Mouse (Mus musculus): Measurements from ENCODE around the gene Tubgcp5. TPM values are rescaled to one million over a fixed set of nuclear protein-coding genes. Genes with fewer than 3 reads are reported as not detected.

Tubgcp5 gene
- total and polyA plus RNA-seq, 3 experiments = 13.7 to 14.9 TPM; not detected in 1

- Histone ChIP-seq H3K36me3 (ENCODE audit: control insufficient read depth in 1 of 2, insufficient read depth in 2 of 2, low read length in 2 of 2) (no peaks in the 10 kb centered on the region; a peak in 1 of 4 replicates), H3K9me3 (replicated peaks; ENCODE audit: insufficient read depth, low read length) (no peaks in the 10 kb centered on the region), H3K9ac (ENCODE audit: control insufficient read depth, low read depth, low read length, poor library complexity, severe bottlenecking) (no peak overlapping the region), H3K27ac (ENCODE audit: control insufficient read depth, low read depth, low read length) (no peak overlapping the region), H3K4me3 (ENCODE audit: control insufficient read depth in 1 of 2, insufficient read depth in 1 of 2, low read depth in 2 of 2, low read length in 2 of 2) (no peak overlapping the region), H3K27me3 (ENCODE audit: control insufficient read depth in 1 of 2, insufficient read depth in 2 of 2, low read length in 2 of 2) (no peaks in the 10 kb centered on the region), H3K4me1 (ENCODE audit: control insufficient read depth in 1 of 2, insufficient read depth in 2 of 2, low read length in 2 of 2) (no peaks in the 10 kb centered on the region), H3K79me2 (ENCODE audit: control insufficient read depth, insufficient read depth, low read length, poor library complexity) (0 out of 2 replicates have a peak, but pooled peaks cover 2% of the 10 kb centered on the region)
- no peak for DNase-seq (ENCODE audit: low read depth, low spot score)
- TF ChIP-seq POLR2AphosphoS5 (IDR thresholded peaks at IDR 0.05; ENCODE audit: borderline replicate concordance, low read depth, low read length) = no peak
Measured at GRCm38 (mm10) chr7:55869220-55869619, 75.3 kb downstream of the Tubgcp5 start.

GRCm38 (mm10) chr7:55870340-55871020 lies 76.5 kb downstream of the Tubgcp5 start:
- TF ChIP-seq USF2 (IDR thresholded peaks at IDR 0.05; ENCODE audit: borderline replicate concordance in 1 of 2, insufficient read depth in 1 of 2, low read depth in 1 of 2, low read length in 2 of 2) (no peak), GATA1 (IDR thresholded peaks at IDR 0.05; ENCODE audit: low read depth, low read length) (no peak), SMC3 (IDR thresholded peaks at IDR 0.05; ENCODE audit: low read depth, low read length) (0 out of 2 replicates have a peak, but pooled peaks have one; percentile 8)
- no peak overlapping the region for H3K27ac ChIP-seq (ENCODE audit: control insufficient read depth, low read depth, low read length)
- 0 out of 2 replicates have a peak, but pooled peaks cover 2% of the 10 kb centered on the region for H3K79me2 ChIP-seq (ENCODE audit: control insufficient read depth, insufficient read depth, low read length, poor library complexity)
- H3K27me3 ChIP-seq (ENCODE audit: control insufficient read depth in 1 of 2, insufficient read depth in 2 of 2, low read length in 2 of 2) = no peaks in the 10 kb centered on the region
- no peak overlapping the region for H3K4me3 ChIP-seq (ENCODE audit: control insufficient read depth in 1 of 2, insufficient read depth in 1 of 2, low read depth in 2 of 2, low read length in 2 of 2)
- H3K9ac ChIP-seq (ENCODE audit: control insufficient read depth, low read depth, low read length, poor library complexity, severe bottlenecking) = no peak overlapping the region
- no peaks in the 10 kb centered on the region for H3K4me1 ChIP-seq (ENCODE audit: control insufficient read depth in 1 of 2, insufficient read depth in 2 of 2, low read length in 2 of 2)
- no peaks in the 10 kb centered on the region for H3K9me3 ChIP-seq (replicated peaks; ENCODE audit: insufficient read depth, low read length)
- H3K36me3 ChIP-seq (ENCODE audit: control insufficient read depth in 1 of 2, insufficient read depth in 2 of 2, low read length in 2 of 2) = no peaks in the 10 kb centered on the region; a peak in 1 of 4 replicates
- DNase-seq (ENCODE audit: low read depth, low spot score) = peak; percentile 24

- Histone ChIP-seq H3K9me3 (replicated peaks; ENCODE audit: insufficient read depth, low read length) (no peaks in the 10 kb centered on the region), H3K27me3 (ENCODE audit: control insufficient read depth in 1 of 2, insufficient read depth in 2 of 2, low read length in 2 of 2) (no peaks in the 10 kb centered on the region), H3K27ac (ENCODE audit: control insufficient read depth, low read depth, low read length) (no peak overlapping the region), H3K4me3 (ENCODE audit: control insufficient read depth in 1 of 2, insufficient read depth in 1 of 2, low read depth in 2 of 2, low read length in 2 of 2) (no peak overlapping the region), H3K79me2 (ENCODE audit: control insufficient read depth, insufficient read depth, low read length, poor library complexity) (0 out of 2 replicates have a peak, but pooled peaks cover 2% of the 10 kb centered on the region), H3K9ac (ENCODE audit: control insufficient read depth, low read depth, low read length, poor library complexity, severe bottlenecking) (no peak overlapping the region), H3K36me3 (ENCODE audit: control insufficient read depth in 1 of 2, insufficient read depth in 2 of 2, low read length in 2 of 2) (no peaks in the 10 kb centered on the region; a peak in 1 of 4 replicates), H3K4me1 (ENCODE audit: control insufficient read depth in 1 of 2, insufficient read depth in 2 of 2, low read length in 2 of 2) (no peaks in the 10 kb centered on the region)
- TF ChIP-seq RAD21 (IDR thresholded peaks at IDR 0.05; ENCODE audit: low read depth, low read length) = no peak
- DNase-seq (ENCODE audit: low read depth, low spot score) = no peak
Measured at GRCm38 (mm10) chr7:55871476-55871875, 77.5 kb downstream of the Tubgcp5 start.

- Histone ChIP-seq H3K9me3 (replicated peaks; ENCODE audit: insufficient read depth, low read length) (no peaks in the 10 kb centered on the region), H3K79me2 (ENCODE audit: control insufficient read depth, insufficient read depth, low read length, poor library complexity) (no peaks in the 10 kb centered on the region), H3K4me3 (ENCODE audit: control insufficient read depth in 1 of 2, insufficient read depth in 1 of 2, low read depth in 2 of 2, low read length in 2 of 2) (no peak overlapping the region), H3K27me3 (ENCODE audit: control insufficient read depth in 1 of 2, insufficient read depth in 2 of 2, low read length in 2 of 2) (no peaks in the 10 kb centered on the region), H3K9ac (ENCODE audit: control insufficient read depth, low read depth, low read length, poor library complexity, severe bottlenecking) (no peak overlapping the region), H3K36me3 (ENCODE audit: control insufficient read depth in 1 of 2, insufficient read depth in 2 of 2, low read length in 2 of 2) (no peaks in the 10 kb centered on the region; a peak in 2 of 4 replicates), H3K27ac (ENCODE audit: control insufficient read depth, low read depth, low read length) (no peak overlapping the region), H3K4me1 (ENCODE audit: control insufficient read depth in 1 of 2, insufficient read depth in 2 of 2, low read length in 2 of 2) (no peaks in the 10 kb centered on the region)
- peak; percentile 41 for DNase-seq (ENCODE audit: low read depth, low spot score)
- TF ChIP-seq GATA1 (IDR thresholded peaks at IDR 0.05; ENCODE audit: low read depth, low read length) (no peak), JUND (IDR thresholded peaks at IDR 0.05; ENCODE audit: low read depth, low read length) (no peak), TAL1 (IDR thresholded peaks at IDR 0.05; ENCODE audit: low read length) (no peak), E2F4 (IDR thresholded peaks at IDR 0.05; ENCODE audit: borderline replicate concordance, low read depth, low read length) (no peak), MAX (IDR thresholded peaks at IDR 0.05; ENCODE audit: low read length) (no peak), ZMIZ1 (IDR thresholded peaks at IDR 0.05; ENCODE audit: low read depth, low read length) (no peak), SIN3A (IDR thresholded peaks at IDR 0.05; ENCODE audit: low read length) (no peak), KAT2A (conservative IDR thresholded peaks at IDR 0.05; ENCODE audit: low read depth, low read length) (no peak), POLR2AphosphoS5 (IDR thresholded peaks at IDR 0.05; ENCODE audit: borderline replicate concordance, low read depth, low read length) (no peak), EP300 (IDR thresholded peaks at IDR 0.05; ENCODE audit: low read depth in 1 of 2, low read length in 2 of 2) (no peak), MAZ (IDR thresholded peaks at IDR 0.05; ENCODE audit: low read depth, low read length) (no peak), MYC (IDR thresholded peaks at IDR 0.05; ENCODE audit: low read depth, low read length) (no peak), NELFE (IDR thresholded peaks at IDR 0.05; ENCODE audit: low read depth, low read length) (no peak), USF1 (IDR thresholded peaks at IDR 0.05; ENCODE audit: low read depth, low read length) (no peak), CHD1 (IDR thresholded peaks at IDR 0.05; ENCODE audit: low read depth, low read length) (no peak), ZC3H11A (IDR thresholded peaks at IDR 0.05; ENCODE audit: low read depth, low read length) (no peak)
Measured at GRCm38 (mm10) chr7:55874703-55875102, 80.7 kb downstream of the Tubgcp5 start.
